Mouse (Mus musculus) spleen, adult 2 months (tissue): ENCODE measurements at regions not wholly inside any gene's neighbourhood (a gene's known extent, or its start where the extent isn't known, plus 50 kb on each side); places are given as distances from the start of the nearest gene placed in this dataset.

Source experiments
- CTCF ChIP-seq: fragments of 200-500 bp; IDR thresholded peaks from 2 replicates; pipeline ENCODE4 v1.5.1; 2011; ENCODE audit warnings: mild to moderate bottlenecking, inconsistent platforms; ENCODE audit not compliant: insufficient read depth, insufficient read length, insufficient replicate concordance; ENCODE audit errors: extremely low read depth
- POLR2A ChIP-seq: fragments of 200-500 bp; IDR thresholded peaks from 2 replicates; pipeline ENCODE4 v1.6.1; 2011; ENCODE audit warnings: low read depth, low read length, inconsistent platforms

DNA sequence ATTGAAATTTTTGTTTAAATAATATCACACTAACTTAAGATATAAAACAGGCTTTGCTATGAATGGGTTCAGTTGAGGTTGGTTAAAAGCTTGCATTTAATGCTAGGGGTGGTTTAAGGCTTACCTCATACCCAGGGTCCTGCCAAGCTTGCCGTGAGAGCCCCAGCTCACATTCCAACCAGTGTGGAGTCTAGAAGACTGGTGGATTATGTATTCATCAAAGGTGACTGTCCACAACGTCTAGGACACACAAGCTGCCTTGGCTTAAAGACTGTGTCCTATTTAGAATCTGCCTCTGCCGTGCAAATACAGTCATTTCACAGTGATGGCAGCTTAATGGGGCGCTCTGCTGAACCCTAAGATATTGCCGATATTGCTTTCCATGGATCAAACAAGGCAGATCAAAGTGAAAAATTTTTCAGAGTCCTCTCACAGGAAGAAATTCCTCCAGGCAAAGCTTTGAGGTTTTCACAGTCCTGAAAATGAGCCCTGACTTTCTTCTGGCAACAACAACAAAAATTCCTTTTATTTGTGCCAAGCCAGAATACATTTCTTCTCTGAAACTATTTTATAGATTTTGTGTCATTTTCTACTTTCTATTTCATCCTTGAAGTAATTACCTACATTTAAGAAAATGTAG, 108.4 kb downstream of the Wdr11 start:
- no peak for TF ChIP-seq POLR2A
- TF ChIP-seq CTCF, result no peak
